Mouse (Mus musculus): ENCODE measurements around the gene Thsd7b. TPM values are rescaled to one million over a fixed set of nuclear protein-coding genes. Genes with fewer than 3 reads are reported as not detected.
"Not testable (repeated sequence)": the region's sequence is repeated elsewhere in the genome, so short reads cannot be mapped to it uniquely, and the experiment has no call there.

Thsd7b gene
- polyA plus RNA-seq, 1 experiment, result 0.07 TPM

GRCm38 (mm10) chr1:130112580-130113314, 839.6 kb downstream of the Thsd7b start:
- H3K4me3 ChIP-seq (replicated peaks), result no peak overlapping the region
- H3K4me1 ChIP-seq, result no peaks in the 10 kb centered on the region
- no peaks in the 10 kb centered on the region for H3K36me3 ChIP-seq (replicated peaks; ENCODE audit: low read length)
- no peak for TF ChIP-seq FLI1 (IDR thresholded peaks at IDR 0.05; ENCODE audit: low read length)
- TF ChIP-seq GATA1 (IDR thresholded peaks at IDR 0.05; ENCODE audit: borderline replicate concordance, low read length), result no peak
- no peaks in the 10 kb centered on the region for H3K9me3 ChIP-seq
- H3K27me3 ChIP-seq (replicated peaks), result no peaks in the 10 kb centered on the region

DNA sequence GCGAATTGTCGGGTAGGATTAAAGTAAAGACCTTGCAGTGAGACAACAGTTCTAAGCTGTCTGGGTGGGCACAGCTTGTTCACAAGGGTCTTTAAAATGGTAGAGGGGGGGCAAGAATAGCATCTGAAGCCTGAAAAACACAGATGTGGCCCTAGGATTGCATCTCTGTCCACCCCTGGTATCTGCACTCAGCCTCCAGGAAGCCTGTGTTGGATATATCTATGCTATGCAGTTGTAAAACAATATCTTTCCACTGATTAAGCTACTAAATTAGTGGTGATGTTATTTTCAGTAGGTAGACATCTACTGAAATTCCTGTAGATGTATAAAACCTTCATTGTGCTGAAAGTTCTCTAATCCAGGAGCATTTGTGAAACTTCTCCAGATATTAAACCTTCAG, 840.4 kb downstream of the Thsd7b start:
- Histone ChIP-seq H3K4me3 (replicated peaks) (no peak overlapping the region), H3K27me3 (replicated peaks) (no peaks in the 10 kb centered on the region), H3K4me1 (no peaks in the 10 kb centered on the region), H3K36me3 (replicated peaks; ENCODE audit: low read length) (no peaks in the 10 kb centered on the region), H3K9me3 (no peaks in the 10 kb centered on the region)
- TF ChIP-seq GATA1 (IDR thresholded peaks at IDR 0.05; ENCODE audit: borderline replicate concordance, low read length) (no peak), FLI1 (IDR thresholded peaks at IDR 0.05; ENCODE audit: low read length) (no peak)

GRCm38 (mm10) chr1:130130901-130131300, 857.8 kb downstream of the Thsd7b start:
- H3K27me3 ChIP-seq (replicated peaks), result no peaks in the 10 kb centered on the region
- no peaks in the 10 kb centered on the region for H3K36me3 ChIP-seq (replicated peaks; ENCODE audit: low read length)
- no peaks in the 10 kb centered on the region for H3K4me1 ChIP-seq
- no peak overlapping the region for H3K4me3 ChIP-seq (replicated peaks)
- no peaks in the 10 kb centered on the region for H3K9me3 ChIP-seq
- no peak for TF ChIP-seq GATA1 (IDR thresholded peaks at IDR 0.05; ENCODE audit: borderline replicate concordance, low read length)
- TF ChIP-seq FLI1 (IDR thresholded peaks at IDR 0.05; ENCODE audit: low read length), result no peak

- H3K27me3 ChIP-seq (replicated peaks), result no peaks in the 10 kb centered on the region
- TF ChIP-seq FLI1 (IDR thresholded peaks at IDR 0.05; ENCODE audit: low read length), result no peak
- TF ChIP-seq GATA1 (IDR thresholded peaks at IDR 0.05; ENCODE audit: borderline replicate concordance, low read length), result no peak
- no peaks in the 10 kb centered on the region for H3K36me3 ChIP-seq (replicated peaks; ENCODE audit: low read length)
- no peaks in the 10 kb centered on the region for H3K4me1 ChIP-seq
- no peak overlapping the region for H3K4me3 ChIP-seq (replicated peaks)
- H3K9me3 ChIP-seq, result no peaks in the 10 kb centered on the region
Measured at GRCm38 (mm10) chr1:130166187-130166586, 893.1 kb downstream of the Thsd7b start.

- no peaks in the 10 kb centered on the region for H3K36me3 ChIP-seq (replicated peaks; ENCODE audit: low read length)
- no peak overlapping the region for H3K4me3 ChIP-seq (replicated peaks)
- no peaks in the 10 kb centered on the region for H3K4me1 ChIP-seq
- no peaks in the 10 kb centered on the region for H3K27me3 ChIP-seq (replicated peaks)
- no peak for TF ChIP-seq GATA1 (IDR thresholded peaks at IDR 0.05; ENCODE audit: borderline replicate concordance, low read length)
- TF ChIP-seq FLI1 (IDR thresholded peaks at IDR 0.05; ENCODE audit: low read length), result no peak
- H3K9me3 ChIP-seq, result no peaks in the 10 kb centered on the region
Measured at GRCm38 (mm10) chr1:130167260-130167659, 894.2 kb downstream of the Thsd7b start.

DNA sequence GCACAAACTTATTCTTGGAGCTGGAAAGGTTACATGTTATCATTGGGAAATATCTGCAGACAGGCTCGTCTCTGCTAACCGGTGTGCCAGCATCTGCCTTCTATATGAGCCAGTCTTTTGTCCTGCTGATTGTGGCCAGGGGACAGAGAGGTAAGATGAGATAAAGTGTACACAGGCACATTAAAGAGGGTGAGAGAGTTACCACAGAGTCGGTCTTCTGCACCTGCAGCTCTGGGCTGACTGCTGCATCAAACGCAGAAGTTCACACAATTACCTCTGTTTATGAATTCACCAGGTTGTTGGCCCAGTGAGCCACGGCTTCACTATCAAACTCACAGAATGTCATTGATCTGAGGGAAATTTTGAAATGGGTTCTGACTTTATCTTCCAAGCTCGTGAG, 896.8 kb downstream of the Thsd7b start:
- H3K9me3 ChIP-seq, result no peaks in the 10 kb centered on the region
- H3K27me3 ChIP-seq (replicated peaks), result no peaks in the 10 kb centered on the region
- no peaks in the 10 kb centered on the region for H3K4me1 ChIP-seq
- TF ChIP-seq GATA1 (IDR thresholded peaks at IDR 0.05; ENCODE audit: borderline replicate concordance, low read length) (no peak), FLI1 (IDR thresholded peaks at IDR 0.05; ENCODE audit: low read length) (no peak)
- H3K36me3 ChIP-seq (replicated peaks; ENCODE audit: low read length), result no peaks in the 10 kb centered on the region
- no peak overlapping the region for H3K4me3 ChIP-seq (replicated peaks)

GRCm38 (mm10) chr1:130170290-130170689, 897.2 kb downstream of the Thsd7b start:
- TF ChIP-seq FLI1 (IDR thresholded peaks at IDR 0.05; ENCODE audit: low read length) (no peak), GATA1 (IDR thresholded peaks at IDR 0.05; ENCODE audit: borderline replicate concordance, low read length) (no peak)
- H3K27me3 ChIP-seq (replicated peaks), result no peaks in the 10 kb centered on the region
- no peaks in the 10 kb centered on the region for H3K9me3 ChIP-seq
- no peaks in the 10 kb centered on the region for H3K36me3 ChIP-seq (replicated peaks; ENCODE audit: low read length)
- H3K4me1 ChIP-seq, result no peaks in the 10 kb centered on the region
- H3K4me3 ChIP-seq (replicated peaks), result no peak overlapping the region

GRCm38 (mm10) chr1:130186836-130187235, 913.7 kb downstream of the Thsd7b start:
- not testable (repeated sequence) for H3K36me3 ChIP-seq (replicated peaks; ENCODE audit: low read length); H3K27me3 ChIP-seq (replicated peaks); H3K4me3 ChIP-seq (replicated peaks); H3K4me1 ChIP-seq; H3K9me3 ChIP-seq

- Histone ChIP-seq H3K4me3 (replicated peaks) (no peak overlapping the region), H3K27me3 (replicated peaks) (no peaks in the 10 kb centered on the region), H3K4me1 (no peaks in the 10 kb centered on the region), H3K36me3 (replicated peaks; ENCODE audit: low read length) (no peaks in the 10 kb centered on the region), H3K9me3 (no peaks in the 10 kb centered on the region)
- TF ChIP-seq FLI1 (IDR thresholded peaks at IDR 0.05; ENCODE audit: low read length) (no peak), GATA1 (IDR thresholded peaks at IDR 0.05; ENCODE audit: borderline replicate concordance, low read length) (no peak)
Measured at GRCm38 (mm10) chr1:130192190-130193028, 919.3 kb downstream of the Thsd7b start.

DNA sequence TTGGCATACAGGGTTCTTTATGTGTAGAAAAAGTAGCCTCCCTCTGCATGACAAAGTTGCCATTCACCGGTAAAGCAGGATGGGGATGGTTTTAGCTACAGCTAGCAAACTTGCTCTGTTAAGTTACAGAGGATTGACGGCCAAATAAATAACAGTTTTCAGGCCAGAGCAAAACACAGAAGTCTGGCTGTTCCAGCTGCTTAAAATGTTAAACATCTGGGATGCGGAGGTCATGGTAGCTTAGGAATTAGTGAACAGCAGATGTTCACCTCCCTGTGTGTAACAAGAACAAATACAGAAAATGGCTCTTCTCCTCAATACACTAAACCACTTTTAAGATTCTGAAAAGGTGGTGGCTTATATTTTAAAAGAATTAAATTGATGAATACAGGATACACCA, 944.3 kb downstream of the Thsd7b start:
- no peaks in the 10 kb centered on the region for H3K9me3 ChIP-seq
- H3K4me3 ChIP-seq (replicated peaks), result no peak overlapping the region
- no peaks in the 10 kb centered on the region for H3K27me3 ChIP-seq (replicated peaks)
- H3K4me1 ChIP-seq, result no peaks in the 10 kb centered on the region
- no peaks in the 10 kb centered on the region for H3K36me3 ChIP-seq (replicated peaks; ENCODE audit: low read length)
- TF ChIP-seq FLI1 (IDR thresholded peaks at IDR 0.05; ENCODE audit: low read length), result no peak
- no peak for TF ChIP-seq GATA1 (IDR thresholded peaks at IDR 0.05; ENCODE audit: borderline replicate concordance, low read length)
